Mouse (Mus musculus): ENCODE data around the gene Ppp1ca. TPM values are rescaled to one million over a fixed set of nuclear protein-coding genes. Genes with fewer than 3 reads are reported as not detected.

Gene Ppp1ca
- polyA plus RNA-seq, 1 experiment from 2014 or later, result 837 TPM

- DNase-seq (ENCODE audit: low spot score), result no peak
- WGBS, result 58% methylated on average over 4 of the region's 4 CpGs
- no peak for ATAC-seq (replicated peaks; ENCODE audit: low FRiP score, low TSS enrichment, low read depth)
Observed at GRCm38 (mm10) chr19:4211891-4212588, 20.2 kb downstream of the Ppp1ca start.

GRCm38 (mm10) chr19:4213524-4213974 is 21.7 kb downstream of the Ppp1ca start:
- Histone ChIP-seq H3K4me3 (ENCODE audit: low read depth, low read length) (peak overlapping the region; percentile 84), H3K36me3 (ENCODE audit: control insufficient read depth, insufficient read depth, low read length) (no peaks in the 10 kb centered on the region), H3K4me1 (replicated peaks; ENCODE audit: control insufficient read depth, insufficient read depth, low read length) (peaks cover 48% of the 10 kb centered on the region), H3K9me3 (ENCODE audit: control insufficient read depth, low read length) (no peaks in the 10 kb centered on the region), H3K4me2 (ENCODE audit: low read length) (peak overlapping the region; percentile 81), H3K27ac (ENCODE audit: low read depth) (peak overlapping the region; percentile 94; the same call in 1 of the 2 replicates), H3K9ac (ENCODE audit: low read length) (peak overlapping the region; percentile 97), H3K27me3 (replicated peaks; ENCODE audit: control insufficient read depth, insufficient read depth, low read length) (no peaks in the 10 kb centered on the region)
- peak; percentile 77 for DNase-seq (ENCODE audit: low spot score)
- ATAC-seq (replicated peaks; ENCODE audit: low FRiP score, low TSS enrichment, low read depth), result peak; percentile 44; the same call in 1 of the 2 replicates
- 9% methylated on average over 9 of the region's 9 CpGs for WGBS

More at GRCm38 (mm10) chr19:4211891-4212588, 20.2 kb downstream of the Ppp1ca start:
- peaks cover 34% of the 10 kb centered on the region for H3K4me1 ChIP-seq (replicated peaks; ENCODE audit: control insufficient read depth, insufficient read depth, low read length)
- no peaks in the 10 kb centered on the region for H3K9me3 ChIP-seq (ENCODE audit: control insufficient read depth, low read length)
- no peaks in the 10 kb centered on the region for H3K27me3 ChIP-seq (replicated peaks; ENCODE audit: control insufficient read depth, insufficient read depth, low read length)
- no peak overlapping the region; the same call in 1 of the 2 replicates for H3K27ac ChIP-seq (ENCODE audit: low read depth)
- H3K9ac ChIP-seq (ENCODE audit: low read length), result no peak overlapping the region
- H3K36me3 ChIP-seq (ENCODE audit: control insufficient read depth, insufficient read depth, low read length), result no peaks in the 10 kb centered on the region
- H3K4me2 ChIP-seq (ENCODE audit: low read length), result no peak overlapping the region
- no peak overlapping the region for H3K4me3 ChIP-seq (ENCODE audit: low read depth, low read length)

DNA sequence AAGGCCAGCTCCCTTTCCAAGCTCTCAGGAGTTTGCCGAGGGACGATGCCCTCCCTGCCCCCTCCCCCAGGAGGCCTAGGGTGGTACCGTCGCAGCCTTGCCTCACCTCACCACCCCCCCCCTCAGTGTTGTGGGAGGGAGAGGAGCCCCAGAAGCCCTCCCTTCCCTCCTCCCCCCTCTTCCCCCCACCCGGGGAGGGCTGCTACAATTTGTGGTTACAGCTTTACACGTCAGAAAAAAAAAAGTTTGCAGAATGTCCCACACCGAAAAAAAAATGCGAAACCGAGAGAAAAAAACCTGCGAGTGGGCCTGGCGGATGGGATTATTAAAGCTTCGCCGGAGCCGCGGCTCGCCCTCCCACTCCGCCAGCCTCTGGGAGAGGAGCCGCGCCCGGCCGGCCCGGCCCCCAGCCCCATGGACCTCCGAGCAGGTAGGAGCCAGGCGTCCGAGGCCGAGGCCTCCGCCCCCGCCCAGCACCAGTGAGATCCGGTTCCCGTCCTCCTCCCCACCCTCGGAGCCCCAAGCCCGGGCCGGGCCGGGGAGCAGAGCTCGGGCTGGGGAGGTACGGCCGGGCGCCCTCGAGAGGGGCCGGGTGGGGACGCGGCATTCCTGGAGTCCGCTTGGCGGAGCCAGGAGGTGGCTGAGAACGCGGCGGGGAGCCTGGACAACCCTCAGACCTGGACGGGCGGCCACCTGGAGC is 22.4 kb downstream of the Ppp1ca start, which contains the start of the genes Clcf1 and AC109138.7:
Gene Clcf1, plus strand, starts transcription at position 168 of the 700 bp plus-strand sequence.
Gene AC109138.7, plus strand, starts transcription at position 287 of the 700 bp plus-strand sequence.
- DNase-seq (ENCODE audit: low spot score), result peak; percentile 81
- WGBS, result under 1% methylated on average over 48 of the region's 49 CpGs

GRCm38 (mm10) chr19:4214771-4215450 is 23.0 kb downstream of the Ppp1ca start:
- peak overlapping the region; percentile 97 for H3K9ac ChIP-seq (ENCODE audit: low read length)
- peak overlapping the region; percentile 84 for H3K4me3 ChIP-seq (ENCODE audit: low read depth, low read length)
- H3K9me3 ChIP-seq (ENCODE audit: control insufficient read depth, low read length), result no peaks in the 10 kb centered on the region
- ATAC-seq (replicated peaks; ENCODE audit: low FRiP score, low TSS enrichment, low read depth) (peak; percentile 8; the same call in 1 of the 2 replicates), DNase-seq (ENCODE audit: low spot score) (peak; percentile 79)
- peak overlapping the region; percentile 81 for H3K4me2 ChIP-seq (ENCODE audit: low read length)
- H3K27ac ChIP-seq (ENCODE audit: low read depth), result peak overlapping the region; percentile 94
- H3K4me1 ChIP-seq (replicated peaks; ENCODE audit: control insufficient read depth, insufficient read depth, low read length), result peaks cover 59% of the 10 kb centered on the region
- under 1% methylated on average over 60 of the region's 81 CpGs for WGBS
- no peaks in the 10 kb centered on the region for H3K27me3 ChIP-seq (replicated peaks; ENCODE audit: control insufficient read depth, insufficient read depth, low read length)
- no peaks in the 10 kb centered on the region for H3K36me3 ChIP-seq (ENCODE audit: control insufficient read depth, insufficient read depth, low read length)

More for the DNA sequence above, 22.4 kb downstream of the Ppp1ca start, which contains the start of the genes Clcf1 and AC109138.7:
- H3K9ac ChIP-seq (ENCODE audit: low read length), result peak within 1 kb of the TSS; percentile 97
- ATAC-seq (replicated peaks; ENCODE audit: low FRiP score, low TSS enrichment, low read depth), result peak; percentile 47
- H3K4me1 ChIP-seq (replicated peaks; ENCODE audit: control insufficient read depth, insufficient read depth, low read length), result peaks cover 53% of the 10 kb centered on the region
- peak within 1 kb of the TSS; percentile 84 for H3K4me3 ChIP-seq (ENCODE audit: low read depth, low read length)
- no peaks in the 10 kb centered on the region for H3K27me3 ChIP-seq (replicated peaks; ENCODE audit: control insufficient read depth, insufficient read depth, low read length)
- H3K27ac ChIP-seq (ENCODE audit: low read depth), result peak within 1 kb of the TSS; percentile 94
- no peaks in the 10 kb centered on the region for H3K9me3 ChIP-seq (ENCODE audit: control insufficient read depth, low read length)
- H3K36me3 ChIP-seq (ENCODE audit: control insufficient read depth, insufficient read depth, low read length), result no peaks in the 10 kb centered on the region
- peak within 1 kb of the TSS; percentile 81 for H3K4me2 ChIP-seq (ENCODE audit: low read length)

DNA sequence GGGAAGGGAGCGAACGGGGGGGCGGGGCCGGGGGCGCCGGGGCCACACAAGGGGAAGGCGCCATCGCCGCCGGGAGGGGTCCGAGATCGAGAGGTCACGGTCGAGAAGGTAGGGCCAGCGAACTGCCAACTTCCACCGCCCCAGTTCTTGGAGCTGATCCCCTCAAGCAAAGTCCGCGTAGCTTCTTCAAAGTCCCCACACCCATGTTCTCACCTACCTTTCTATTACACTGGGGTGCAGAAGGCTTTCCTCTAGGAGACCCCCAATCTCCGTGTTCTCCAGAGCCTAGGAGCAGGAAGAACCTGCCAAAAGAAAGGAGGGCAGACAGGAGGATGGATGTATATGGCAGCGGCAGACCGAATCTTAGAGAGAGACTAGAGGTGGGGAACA is 23.6 kb downstream of the Ppp1ca start:
- H3K4me3 ChIP-seq (ENCODE audit: low read depth, low read length), result peak overlapping the region; percentile 84
- no peak for ATAC-seq (replicated peaks; ENCODE audit: low FRiP score, low TSS enrichment, low read depth)
- no peak for DNase-seq (ENCODE audit: low spot score)
- no peaks in the 10 kb centered on the region for H3K27me3 ChIP-seq (replicated peaks; ENCODE audit: control insufficient read depth, insufficient read depth, low read length)
- peak overlapping the region; percentile 94 for H3K27ac ChIP-seq (ENCODE audit: low read depth)
- no peaks in the 10 kb centered on the region for H3K36me3 ChIP-seq (ENCODE audit: control insufficient read depth, insufficient read depth, low read length)
- peaks cover 64% of the 10 kb centered on the region for H3K4me1 ChIP-seq (replicated peaks; ENCODE audit: control insufficient read depth, insufficient read depth, low read length)
- 2% methylated on average over 20 of the region's 21 CpGs for WGBS
- H3K9ac ChIP-seq (ENCODE audit: low read length), result peak overlapping the region; percentile 97
- no peaks in the 10 kb centered on the region for H3K9me3 ChIP-seq (ENCODE audit: control insufficient read depth, low read length)
- H3K4me2 ChIP-seq (ENCODE audit: low read length), result peak overlapping the region; percentile 81

DNA sequence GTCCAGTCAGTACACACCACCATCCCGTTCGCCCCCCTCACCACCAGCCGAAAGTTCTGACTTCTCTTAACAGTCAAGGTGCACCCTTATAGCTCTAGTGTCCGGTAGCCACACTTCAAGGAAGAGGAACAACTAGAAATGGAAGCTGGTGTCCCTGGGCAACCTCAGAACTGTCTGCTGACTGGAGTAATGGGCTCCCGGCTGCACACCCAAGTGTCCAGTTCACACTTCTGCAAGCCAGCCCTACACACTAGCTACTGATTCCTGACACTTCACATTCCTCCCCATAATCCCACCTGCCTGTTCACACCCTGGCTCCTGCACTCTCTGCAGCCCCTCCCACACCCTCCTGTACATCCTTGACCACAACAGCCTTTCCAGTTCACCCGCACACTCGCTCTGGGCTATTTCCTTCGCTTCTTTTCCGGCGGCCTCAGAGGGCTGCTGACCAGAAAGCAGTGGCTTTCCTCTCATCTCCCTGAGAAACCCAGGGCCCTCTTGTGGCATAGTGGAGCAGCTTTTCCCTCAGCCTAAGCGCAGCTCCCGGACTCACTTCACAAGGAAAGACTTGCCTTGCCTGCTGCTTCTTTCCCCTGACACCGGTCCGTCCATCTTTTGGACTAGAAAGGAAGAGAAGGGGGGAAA is 24.3 kb downstream of the Ppp1ca start:
- H3K9me3 ChIP-seq (ENCODE audit: control insufficient read depth, low read length), result no peaks in the 10 kb centered on the region
- DNase-seq (ENCODE audit: low spot score) (no peak), ATAC-seq (replicated peaks; ENCODE audit: low FRiP score, low TSS enrichment, low read depth) (no peak; the same call in 1 of the 2 replicates)
- H3K4me2 ChIP-seq (ENCODE audit: low read length), result peak overlapping the region; percentile 81
- peaks cover 71% of the 10 kb centered on the region for H3K4me1 ChIP-seq (replicated peaks; ENCODE audit: control insufficient read depth, insufficient read depth, low read length)
- no peaks in the 10 kb centered on the region for H3K27me3 ChIP-seq (replicated peaks; ENCODE audit: control insufficient read depth, insufficient read depth, low read length)
- H3K4me3 ChIP-seq (ENCODE audit: low read depth, low read length), result peak overlapping the region; percentile 84
- 14% methylated on average over 14 of the region's 14 CpGs for WGBS
- no peak overlapping the region for H3K9ac ChIP-seq (ENCODE audit: low read length)
- H3K36me3 ChIP-seq (ENCODE audit: control insufficient read depth, insufficient read depth, low read length), result no peaks in the 10 kb centered on the region
- H3K27ac ChIP-seq (ENCODE audit: low read depth), result peak overlapping the region; percentile 94

DNA sequence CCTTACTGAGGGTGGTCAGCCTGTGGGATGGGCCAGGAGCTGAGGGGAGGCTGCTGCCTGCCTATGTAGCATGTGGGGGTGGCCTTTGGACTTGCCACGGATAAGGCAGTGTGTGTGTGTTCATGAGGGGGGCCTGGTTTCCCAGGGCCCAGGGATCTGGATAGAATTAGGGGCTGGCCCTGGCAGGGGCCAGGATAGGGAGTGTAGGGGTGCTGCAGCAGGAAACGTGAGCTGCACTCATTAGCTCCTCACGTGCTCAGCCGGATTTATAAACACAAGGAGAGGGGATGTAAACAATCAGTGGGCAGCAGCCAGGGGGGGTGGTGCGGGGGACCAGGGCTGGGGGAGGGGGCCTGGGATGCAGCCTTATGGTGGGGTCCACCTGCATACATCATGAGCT is 25.3 kb downstream of the Ppp1ca start:
- H3K4me1 ChIP-seq (replicated peaks; ENCODE audit: control insufficient read depth, insufficient read depth, low read length), result peaks cover 80% of the 10 kb centered on the region
- ATAC-seq (replicated peaks; ENCODE audit: low FRiP score, low TSS enrichment, low read depth), result no peak

GRCm38 (mm10) chr19:4217855-4218254 is 26.0 kb downstream of the Ppp1ca start:
- Histone ChIP-seq H3K4me3 (ENCODE audit: low read depth, low read length) (no peak overlapping the region), H3K9me3 (ENCODE audit: control insufficient read depth, low read length) (no peaks in the 10 kb centered on the region), H3K27ac (ENCODE audit: low read depth) (peak overlapping the region; percentile 94), H3K27me3 (replicated peaks; ENCODE audit: control insufficient read depth, insufficient read depth, low read length) (no peaks in the 10 kb centered on the region), H3K9ac (ENCODE audit: low read length) (no peak overlapping the region), H3K4me2 (ENCODE audit: low read length) (peak overlapping the region; percentile 81), H3K4me1 (replicated peaks; ENCODE audit: control insufficient read depth, insufficient read depth, low read length) (peaks cover 78% of the 10 kb centered on the region), H3K36me3 (ENCODE audit: control insufficient read depth, insufficient read depth, low read length) (peaks cover 7% of the 10 kb centered on the region)
- no peak for DNase-seq (ENCODE audit: low spot score)
- no peak for ATAC-seq (replicated peaks; ENCODE audit: low FRiP score, low TSS enrichment, low read depth)
- WGBS, result 17% methylated on average over 3 of the region's 3 CpGs

More for the DNA sequence above, 25.3 kb downstream of the Ppp1ca start:
- 4% methylated on average over 5 of the region's 5 CpGs for WGBS
- peak overlapping the region; percentile 94 for H3K27ac ChIP-seq (ENCODE audit: low read depth)
- H3K9ac ChIP-seq (ENCODE audit: low read length), result no peak overlapping the region
- no peaks in the 10 kb centered on the region for H3K27me3 ChIP-seq (replicated peaks; ENCODE audit: control insufficient read depth, insufficient read depth, low read length)
- H3K36me3 ChIP-seq (ENCODE audit: control insufficient read depth, insufficient read depth, low read length), result peaks cover 4% of the 10 kb centered on the region
- H3K4me3 ChIP-seq (ENCODE audit: low read depth, low read length), result no peak overlapping the region; the same call in 1 of the 2 replicates
- DNase-seq (ENCODE audit: low spot score), result no peak
- H3K4me2 ChIP-seq (ENCODE audit: low read length), result peak overlapping the region; percentile 81
- no peaks in the 10 kb centered on the region for H3K9me3 ChIP-seq (ENCODE audit: control insufficient read depth, low read length)

Data from intestine, embryonic 14.5 days (tissue).